Mouse (Mus musculus) adrenal gland, postnatal 0 days (tissue): ENCODE measurements around the gene Hephl1. TPM values are rescaled to one million over a fixed set of nuclear protein-coding genes. Genes with fewer than 3 reads are reported as not detected.

ENCODE experiments used
- polyA plus RNA-seq: library from polyadenylated mRNA; unstranded; fragments of >200 nt; fragmentation: Nextera tagmentation; extraction: Ambion mirVana; gene quantifications from 2 replicates; pipeline ENCODE4 v1.2.1, GENCODE M21; 2015

Hephl1 gene
- 0.04 TPM in 1 of 2 replicates, not detected in the other for polyA plus RNA-seq

GRCm38 (mm10) chr9:15112008-15112407 lies at the start of gene Hephl1:
Hephl1 (minus strand) TSS chr9:15112108.

GRCm38 (mm10) chr9:15045084-15045669 lies 66.7 kb downstream of the Hephl1 start, which contains the start of gene Panx1:
Panx1 (minus strand) TSS chr9:15045478.

Other genes with a start within 250 kb of the Hephl1 start
- gene Izumo1r, start 208.2 kb downstream of the Hephl1 start, polyA plus RNA-seq, result not detected in 2 replicates
- gene Panx1, start 66.6 kb downstream of the Hephl1 start, polyA plus RNA-seq, result 27.9 and 43.8 TPM in 2 replicates
- gene Vstm5, start 126.9 kb upstream of the Hephl1 start, polyA plus RNA-seq, result 1.9 and 2.4 TPM in 2 replicates
- 25.0 and 34.3 TPM in 2 replicates for gene Med17, start 167.8 kb upstream of the Hephl1 start, polyA plus RNA-seq
- gene Taf1d, start 194.1 kb upstream of the Hephl1 start, polyA plus RNA-seq, result 62.6 and 83.9 TPM in 2 replicates
- 11.6 and 15.4 TPM in 2 replicates for gene 4931406C07Rik, start 194.3 kb upstream of the Hephl1 start, polyA plus RNA-seq
- gene Cep295, start 245.7 kb upstream of the Hephl1 start, polyA plus RNA-seq, result 4.5 and 7.8 TPM in 2 replicates